Mouse (Mus musculus) stomach, postnatal 0 days (tissue): ENCODE data around the gene Tagap.

Experiments used
- CTCF ChIP-seq: IDR thresholded peaks from 2 replicates; pipeline ENCODE4 v1.5.1; 2016; ENCODE audit warnings: antibody characterized with exemption, low read depth, mild to moderate bottlenecking, moderate library complexity
- EP300 ChIP-seq: optimal IDR thresholded peaks from 2 replicates; pipeline ENCODE3; 2016; ENCODE audit warnings: antibody characterized with exemption

DNA sequence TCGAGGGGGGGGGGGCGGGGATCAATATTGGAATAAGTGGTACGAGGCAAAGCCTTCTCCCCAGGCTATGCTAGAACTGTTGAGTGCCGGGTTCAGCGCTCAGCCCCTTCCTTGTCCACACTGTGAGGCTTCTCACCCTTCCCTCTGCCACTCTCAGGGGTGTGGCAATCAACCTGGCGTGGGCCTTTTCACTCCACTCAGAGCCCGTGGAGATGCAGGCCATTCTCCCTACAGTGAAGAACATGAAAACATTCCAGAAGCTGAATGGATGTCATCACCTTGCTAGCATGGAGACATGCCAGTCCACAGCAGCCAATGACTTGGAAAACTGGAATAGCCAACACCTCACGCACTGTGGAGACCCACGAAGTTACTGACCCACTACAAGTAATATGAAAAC is 10.0 kb upstream of the Tagap start:
- TF ChIP-seq CTCF, result no peak
- no peak for TF ChIP-seq EP300
